ENCODE assay signal across 8 mouse cellular contexts in the genomic region with DNA sequence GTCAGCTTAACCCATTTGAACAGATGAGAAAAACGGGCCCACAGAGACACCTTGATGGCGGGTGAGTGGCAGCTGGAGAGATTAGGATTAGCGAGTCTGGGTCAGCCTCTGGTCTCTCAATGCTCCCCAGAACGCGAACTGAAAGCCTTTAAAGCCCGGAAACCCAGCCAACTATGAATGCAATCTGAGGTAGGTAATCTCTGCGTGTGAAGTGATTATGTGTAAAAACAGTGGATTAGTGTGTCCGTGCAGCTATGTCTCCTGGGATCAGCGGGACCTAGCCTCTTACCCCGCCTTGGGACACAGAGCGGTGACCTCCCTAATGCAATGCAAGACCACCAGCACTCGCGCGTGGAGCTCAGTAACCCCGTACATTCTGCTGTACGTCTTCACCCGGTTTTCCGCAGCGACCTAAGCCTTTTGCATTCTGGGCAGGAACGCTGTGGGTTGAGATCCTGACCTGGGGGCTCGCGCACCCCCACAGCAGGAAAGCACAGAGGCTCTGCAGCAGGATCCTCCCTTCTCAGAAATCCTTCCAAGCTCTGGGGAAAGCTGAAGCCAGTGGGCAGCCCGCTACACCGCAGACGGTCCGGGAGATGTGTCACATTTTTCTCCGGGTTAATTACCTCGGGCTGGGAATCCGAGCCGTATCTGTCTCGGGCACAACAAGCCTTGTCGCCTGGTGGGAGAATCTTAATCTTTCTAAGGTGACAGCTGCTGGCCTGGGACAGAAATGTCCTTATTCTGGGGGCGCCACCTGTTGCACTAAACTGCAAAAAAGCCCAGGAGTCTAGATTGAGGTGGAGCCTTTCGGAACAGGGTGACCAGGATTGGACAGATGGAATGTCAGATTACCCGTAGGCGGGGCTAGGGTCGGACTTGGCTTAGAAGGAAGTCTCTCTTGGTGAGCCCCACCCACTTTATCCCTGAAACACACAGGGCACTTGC. TPM values are rescaled to one million over a fixed set of nuclear protein-coding genes. Genes with fewer than 3 reads are reported as not detected.
A peak's percentile ranks its signal among the peaks of the same experiment; 100 is the strongest.
DNase-seq lines count a peak whose midpoint lies in the region; ATAC-seq lines count a peak whose summit lies in the region.

A gene (plus strand): TSS at position 940 of the 948 bp plus-strand sequence.

- no peak within 1 kb of the TSS for H3K27ac ChIP-seq in forebrain, embryonic 11.5 days (ENCODE audit: low read depth, low read length)
- no peak within 1 kb of the TSS for H3K27ac ChIP-seq in heart, embryonic 15.5 days
- H3K27ac ChIP-seq in liver, embryonic 15.5 days (replicated peaks): peak within 1 kb of the TSS; percentile 73
- no peak within 1 kb of the TSS for H3K27ac ChIP-seq in neural tube, embryonic 11.5 days (ENCODE audit: low read depth, low read length)

- peak within 1 kb of the TSS; percentile 78 for H3K4me2 ChIP-seq in forebrain, embryonic 11.5 days (ENCODE audit: low read depth, low read length, severe bottlenecking)
- peak within 1 kb of the TSS; percentile 89 for H3K4me2 ChIP-seq in heart, embryonic 15.5 days
- H3K4me2 ChIP-seq in liver, embryonic 15.5 days: peak within 1 kb of the TSS; percentile 95
- peak within 1 kb of the TSS; percentile 76 for H3K4me2 ChIP-seq in neural tube, embryonic 11.5 days (ENCODE audit: low read depth)

- 0 out of 2 replicates have a peak, but pooled peaks cover 3% of the 10 kb centered on the region for H3K4me1 ChIP-seq in forebrain, embryonic 11.5 days (replicated peaks; ENCODE audit: control insufficient read depth, insufficient read depth, low read length)
- H3K4me1 ChIP-seq in heart, embryonic 15.5 days (replicated peaks): peaks cover 12% of the 10 kb centered on the region
- peaks cover 51% of the 10 kb centered on the region for H3K4me1 ChIP-seq in liver, embryonic 15.5 days (replicated peaks)
- H3K4me1 ChIP-seq in neural tube, embryonic 11.5 days (ENCODE audit: control insufficient read depth, insufficient read depth, low read length): no peaks in the 10 kb centered on the region; the same call in 1 of the 2 replicates

- peak within 1 kb of the TSS; percentile 30 for H3K9ac ChIP-seq in forebrain, embryonic 11.5 days (ENCODE audit: low read length)
- peak within 1 kb of the TSS; percentile 54 for H3K9ac ChIP-seq in heart, embryonic 15.5 days
- peak within 1 kb of the TSS; percentile 71 for H3K9ac ChIP-seq in liver, embryonic 15.5 days
- peak within 1 kb of the TSS; percentile 33 for H3K9ac ChIP-seq in neural tube, embryonic 11.5 days (ENCODE audit: low read length)

- ATAC-seq in CD4-positive, CD25-positive, alpha-beta regulatory T cell, adult 4 months: no peak
- ATAC-seq in forebrain, embryonic 11.5 days (replicated peaks; ENCODE audit: low FRiP score): peak; percentile 90
- ATAC-seq in heart, embryonic 15.5 days (replicated peaks; ENCODE audit: insufficient number of reproducible peaks, insufficient read depth, low FRiP score, low read depth): peak; percentile 85
- peak; percentile 93 for ATAC-seq in liver, embryonic 15.5 days (ENCODE audit: insufficient read depth)
- ATAC-seq in neural tube, embryonic 11.5 days (ENCODE audit: insufficient read depth, low FRiP score, low TSS enrichment): peak; percentile 73; the same call in 1 of the 2 replicates

- peak within 1 kb of the TSS; percentile 34 for H3K4me3 ChIP-seq in forebrain, embryonic 11.5 days (ENCODE audit: low read depth, low read length)
- peak within 1 kb of the TSS; percentile 52 for H3K4me3 ChIP-seq in heart, embryonic 15.5 days
- H3K4me3 ChIP-seq in liver, embryonic 15.5 days (replicated peaks): peak within 1 kb of the TSS; percentile 66
- peak within 1 kb of the TSS; percentile 41 for H3K4me3 ChIP-seq in neural tube, embryonic 11.5 days (ENCODE audit: low read depth, low read length)

- peak; percentile 33 to 68 for DNase-seq in adrenal gland, postnatal 4 days (ENCODE audit: low spot score in 2 of 2)
- DNase-seq in forebrain, embryonic 11.5 days (ENCODE audit: low spot score): peak; percentile 81
- DNase-seq in kidney, postnatal 14 days: peak; percentile 94
- DNase-seq in neural tube, embryonic 11.5 days (ENCODE audit: low spot score): peak; percentile 72
- DNase-seq in testis, postnatal 10 days (ENCODE audit: low spot score): peak; percentile 72

- H3K27me3 ChIP-seq in forebrain, embryonic 11.5 days (ENCODE audit: control insufficient read depth, insufficient read depth, low read length): peaks cover 5% of the 10 kb centered on the region; the same call in 1 of the 2 replicates
- H3K27me3 ChIP-seq in heart, embryonic 15.5 days: no peaks in the 10 kb centered on the region
- peaks cover 28% of the 10 kb centered on the region for H3K27me3 ChIP-seq in liver, embryonic 15.5 days
- 0 out of 2 replicates have a peak, but pooled peaks cover 3% of the 10 kb centered on the region for H3K27me3 ChIP-seq in neural tube, embryonic 11.5 days (ENCODE audit: control insufficient read depth, insufficient read depth, low read length)

- H3K36me3 ChIP-seq in forebrain, embryonic 11.5 days (ENCODE audit: control insufficient read depth, insufficient read depth, low read length): no peaks in the 10 kb centered on the region
- H3K36me3 ChIP-seq in heart, embryonic 15.5 days: no peaks in the 10 kb centered on the region
- no peaks in the 10 kb centered on the region for H3K36me3 ChIP-seq in liver, embryonic 15.5 days (replicated peaks)
- no peaks in the 10 kb centered on the region for H3K36me3 ChIP-seq in neural tube, embryonic 11.5 days (ENCODE audit: control insufficient read depth, insufficient read depth, low read length)

- 1% methylated on average over 37 of the region's 37 CpGs for WGBS in forebrain, embryonic 11.5 days
- WGBS in heart, embryonic 15.5 days: 4% methylated on average over 37 of the region's 37 CpGs
- 5% methylated on average over 37 of the region's 37 CpGs for WGBS in liver, embryonic 15.5 days (ENCODE audit: insufficient replicate concordance)
- WGBS in neural tube, embryonic 11.5 days: 4% methylated on average over 37 of the region's 37 CpGs

- H3K9me3 ChIP-seq in forebrain, embryonic 11.5 days (ENCODE audit: control insufficient read depth, low read length): no peaks in the 10 kb centered on the region
- H3K9me3 ChIP-seq in heart, embryonic 15.5 days (replicated peaks): no peaks in the 10 kb centered on the region
- H3K9me3 ChIP-seq in liver, embryonic 15.5 days (replicated peaks): no peaks in the 10 kb centered on the region
- H3K9me3 ChIP-seq in neural tube, embryonic 11.5 days (ENCODE audit: control insufficient read depth, low read length): no peaks in the 10 kb centered on the region

RNA-seq across cellular contexts. Expression of the gene that starts here (rescaled TPM):
- 10 to 100 TPM; 36.4 to 64.0 TPM for polyA plus RNA-seq in CD4-positive, CD25-positive, alpha-beta regulatory T cell, adult 4 months (2017; shearing (Covaris generic))
- 10 to 100 TPM; 68.3 to 69.2 TPM for total RNA-seq in adrenal gland, postnatal 4 days (2021)
- 89.4 and 98.3 TPM in 2 replicates for polyA plus RNA-seq in forebrain, embryonic 11.5 days (2014; fragmentation: Nextera tagmentation; extraction: Ambion mirVana)
- 91.1 and 107 TPM in 2 replicates for polyA plus RNA-seq in heart, embryonic 15.5 days (2015; fragmentation: Nextera tagmentation; extraction: Ambion mirVana)
- 81.4 and 95.3 TPM in 2 replicates for polyA plus RNA-seq in liver, embryonic 15.5 days (2015; fragmentation: Nextera tagmentation; extraction: Ambion mirVana)
- polyA plus RNA-seq in neural tube, embryonic 11.5 days (2014; fragmentation: Nextera tagmentation; extraction: Ambion mirVana): 64.6 and 79.4 TPM in 2 replicates
